Mouse (Mus musculus) cerebellum, adult 2 months (tissue): Measurements from ENCODE around the gene Foxn1. TPM values are rescaled to one million over a fixed set of nuclear protein-coding genes. Genes with fewer than 3 reads are reported as not detected.

ENCODE experiments used
- DNase-seq, 2 experiments: peaks; one replicate each; pipeline ENCODE4 v3.0.0; 2021
- H3K27ac ChIP-seq: fragments of 200-500 bp; 2 replicates; pipeline ENCODE4 v1.5.1; 2012; ENCODE audit warnings: low read length, control low read depth, inconsistent platforms; ENCODE audit not compliant: insufficient read depth
- H3K27me3 ChIP-seq: fragments of 200-500 bp; 2 replicates; pipeline ENCODE4 v1.6.1; 2012; ENCODE audit warnings: inconsistent platforms, mild to moderate bottlenecking, low read length, moderate library complexity; ENCODE audit not compliant: control insufficient read depth, insufficient read depth
- H3K4me1 ChIP-seq: fragments of 200-500 bp; 2 replicates; pipeline ENCODE4 v1.6.1; 2011; ENCODE audit warnings: low read length; ENCODE audit not compliant: control insufficient read depth, insufficient read depth
- H3K4me3 ChIP-seq: fragments of 200-500 bp; replicated peaks from 2 replicates; pipeline ENCODE3; 2011; ENCODE audit warnings: mild to moderate bottlenecking, low read depth, low read length, control low read depth; ENCODE audit not compliant: insufficient read depth
- CTCF ChIP-seq: fragments of 200-500 bp; IDR thresholded peaks from 2 replicates; pipeline ENCODE4 v1.5.1; 2011; ENCODE audit warnings: low read depth, mild to moderate bottlenecking, control low read depth, low read length, moderate library complexity, borderline replicate concordance; ENCODE audit not compliant: insufficient read depth
- POLR2A ChIP-seq: fragments of 200-500 bp; IDR thresholded peaks from 2 replicates; pipeline ENCODE4 v1.6.1; 2011; ENCODE audit warnings: low read length, control low read depth, borderline replicate concordance; ENCODE audit not compliant: insufficient read depth
- WGBS: fragments of 180-500 bp; shearing (Covaris S2); methylation state at CpG from one replicate; pipeline ENCODE4 v1.1.7; 2018; 5-methylcytosine and 5-hydroxymethylcytosine counted together
- polyA plus RNA-seq: library from polyadenylated mRNA; depleted of rRNA; stranded (reverse); fragments of >200 nt; gene quantifications from 2 replicates; pipeline ENCODE4 v1.2.3, GENCODE M21; 2012

Foxn1 gene
- polyA plus RNA-seq, 1 experiment = not detected

- Histone ChIP-seq H3K4me1 (peaks cover 8% of the 10 kb centered on the region), H3K27me3 (no peaks in the 10 kb centered on the region), H3K4me3 (peak overlapping the region; percentile 93), H3K27ac (0 out of 2 replicates have a peak overlapping the region, but pooled peaks have one; percentile 15)
- TF ChIP-seq POLR2A (no peak), CTCF (no peak)
- no peak for DNase-seq
- under 1% methylated on average over 40 of the region's 41 CpGs for WGBS
These were observed 57.8 kb downstream of the Foxn1 start for GRCm38 (mm10) chr11:78328512-78329056.

- TF ChIP-seq CTCF (no peak), POLR2A (peak; percentile 90)
- H3K27ac ChIP-seq = 0 out of 2 replicates have a peak within 1 kb of the TSS, but pooled peaks have one; percentile 55
- DNase-seq = peak; percentile 98
- peaks cover 8% of the 10 kb centered on the region for H3K4me1 ChIP-seq
- H3K4me3 ChIP-seq = peak within 1 kb of the TSS; percentile 93
- H3K27me3 ChIP-seq = no peaks in the 10 kb centered on the region
- 11% methylated on average over 37 of the region's 37 CpGs for WGBS
These were observed 58.5 kb downstream of the Foxn1 start, which contains the start of gene Pigs for GRCm38 (mm10) chr11:78327634-78328511. Gene Pigs, plus strand, starts transcription at chr11:78328415.

GRCm38 (mm10) chr11:78327215-78327614 lies 59.1 kb downstream of the Foxn1 start:
- Histone ChIP-seq H3K4me3 (no peak overlapping the region), H3K27me3 (no peaks in the 10 kb centered on the region), H3K4me1 (peaks cover 8% of the 10 kb centered on the region), H3K27ac (no peak overlapping the region)
- no peak for DNase-seq
- WGBS = 89% methylated on average over 4 of the region's 4 CpGs
- TF ChIP-seq CTCF (no peak), POLR2A (no peak)

GRCm38 (mm10) chr11:78324965-78325364 lies 61.4 kb downstream of the Foxn1 start:
- no peak for TF ChIP-seq POLR2A
- TF ChIP-seq CTCF = no peak
- H3K27me3 ChIP-seq = no peaks in the 10 kb centered on the region
- H3K4me1 ChIP-seq = peaks cover 8% of the 10 kb centered on the region
- 25% methylated on average over 12 of the region's 12 CpGs for WGBS
- 0 out of 2 replicates have a peak overlapping the region, but pooled peaks have one; percentile 0 for H3K27ac ChIP-seq
- peak in 1 of 2 experiments; percentile 37 for DNase-seq
- peak overlapping the region; percentile 14 for H3K4me3 ChIP-seq

DNA sequence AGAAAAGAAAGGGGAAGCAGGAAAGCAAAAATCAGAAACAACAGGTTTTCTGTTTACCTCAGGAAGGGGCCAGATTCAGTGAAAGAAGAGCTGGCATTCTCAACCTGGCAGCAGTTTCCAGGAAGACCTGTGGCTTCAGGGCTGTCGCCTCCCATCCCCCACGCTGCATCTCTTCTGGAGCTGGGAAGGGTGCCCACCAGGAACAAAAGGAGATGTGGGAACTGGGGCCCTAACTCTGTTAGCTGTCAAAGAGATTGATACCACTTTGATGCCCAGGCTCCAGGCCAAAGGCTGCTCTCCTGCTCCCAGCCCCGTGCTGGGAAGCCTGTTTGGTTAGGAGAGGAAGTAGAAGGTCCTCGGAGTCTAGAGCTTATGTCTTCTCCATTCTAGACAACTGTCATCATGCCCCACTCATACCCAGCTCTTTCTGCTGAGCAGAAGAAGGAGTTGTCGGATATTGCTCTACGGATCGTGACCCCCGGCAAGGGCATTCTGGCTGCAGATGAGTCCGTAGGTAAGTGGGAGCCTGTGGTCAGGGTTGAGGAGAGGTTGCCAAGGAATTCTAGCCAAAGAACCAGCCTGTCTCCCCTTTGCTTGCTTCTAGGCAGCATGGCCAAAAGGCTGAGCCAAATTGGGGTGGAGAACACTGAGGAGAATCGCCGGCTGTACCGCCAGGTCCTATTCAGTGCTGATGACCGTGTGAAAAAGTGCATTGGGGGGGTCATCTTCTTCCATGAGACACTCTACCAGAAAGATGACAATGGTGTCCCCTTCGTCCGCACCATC lies 62.2 kb downstream of the Foxn1 start:
- Histone ChIP-seq H3K4me1 (peaks cover 8% of the 10 kb centered on the region), H3K27ac (0 out of 2 replicates have a peak overlapping the region, but pooled peaks have one; percentile 0), H3K4me3 (peak overlapping the region; percentile 14), H3K27me3 (no peaks in the 10 kb centered on the region)
- DNase-seq = peak; percentile 52 to 62
- TF ChIP-seq POLR2A (no peak), CTCF (no peak)
- 24% methylated on average over 15 of the region's 15 CpGs for WGBS

DNA sequence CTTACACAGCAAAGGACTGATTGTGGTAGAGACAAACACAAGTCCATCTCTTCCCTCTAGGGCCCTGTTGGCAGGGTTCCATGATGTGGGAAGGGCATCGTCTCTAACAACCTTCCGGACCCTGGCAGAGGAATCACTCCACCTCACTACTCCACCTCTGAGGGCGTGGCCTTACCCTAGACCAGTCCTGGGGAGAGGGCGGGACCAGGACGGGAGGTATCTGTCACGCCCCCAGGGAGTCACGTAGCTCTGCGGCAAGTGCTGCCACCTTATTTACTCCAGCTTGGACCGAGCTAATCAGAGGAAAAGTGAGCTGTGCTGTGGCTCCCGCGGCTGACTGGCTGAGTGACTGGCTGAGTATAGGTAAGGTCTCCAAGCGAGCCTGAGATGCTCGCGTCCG lies 63.5 kb downstream of the Foxn1 start, which contains the start of gene Aldoc:
Gene Aldoc, plus strand, starts transcription at position 109 of the 400 bp plus-strand sequence.
- H3K4me3 ChIP-seq = peak within 1 kb of the TSS; percentile 85
- H3K27ac ChIP-seq = peak within 1 kb of the TSS; percentile 68
- TF ChIP-seq POLR2A (peak; percentile 76), CTCF (no peak)
- no peaks in the 10 kb centered on the region for H3K27me3 ChIP-seq
- 11% methylated on average over 15 of the region's 15 CpGs for WGBS
- peak; percentile 89 to 94 for DNase-seq
- peaks cover 8% of the 10 kb centered on the region for H3K4me1 ChIP-seq
